17 mouse cellular contexts compared by ENCODE assay signal in genomic region chr7:98720731-98721130, GRCm38 (mm10). TPM values are rescaled to one million over a fixed set of nuclear protein-coding genes. Genes with fewer than 3 reads are reported as not detected.
A peak's percentile ranks its signal among the peaks of the same experiment; 100 is the strongest.
DNase-seq lines count a peak whose midpoint lies in the region; ATAC-seq lines count a peak whose summit lies in the region.
"Had no signal": no experiment of that assay in that cellular context is flagged by ENCODE, and none has a peak within 500 bp of the region (broad histone marks: within the 10 kb centered on the region; RNA-seq: fewer than 3 reads in every experiment).

No protein-coding gene starts in this region.

- H3K4me2 ChIP-seq in kidney, embryonic 15.5 days: no peak overlapping the region
- H3K4me2 ChIP-seq in midbrain, embryonic 16.5 days (ENCODE audit: low read length): no peak overlapping the region
- H3K4me2 ChIP-seq: forebrain, embryonic 15.5 days; heart, embryonic 12.5 days; hindbrain, embryonic 12.5 days had no signal

- H3K4me1 ChIP-seq in kidney, embryonic 15.5 days: peaks cover 40% of the 10 kb centered on the region
- no peaks in the 10 kb centered on the region for H3K4me1 ChIP-seq in midbrain, embryonic 16.5 days (ENCODE audit: control insufficient read depth, insufficient read depth, low read length)
- H3K4me1 ChIP-seq: hindbrain, embryonic 12.5 days had no signal

- WGBS in kidney, embryonic 15.5 days: 41% methylated on average over 3 of the region's 3 CpGs
- WGBS in midbrain, embryonic 16.5 days: 45% methylated on average over 3 of the region's 3 CpGs

- H3K27ac ChIP-seq in kidney, embryonic 15.5 days: 0 out of 2 replicates have a peak overlapping the region, but pooled peaks have one; percentile 54
- H3K27ac ChIP-seq in midbrain, embryonic 16.5 days (ENCODE audit: low read length): no peak overlapping the region
- H3K27ac ChIP-seq: forebrain, embryonic 15.5 days; hindbrain, embryonic 12.5 days had no signal

- intact Hi-C loops in left cerebral cortex, postnatal 10 days (cut with DNase I): no loop called here

- H3K4me3 ChIP-seq in kidney, embryonic 15.5 days (replicated peaks): no peak overlapping the region
- no peak overlapping the region for H3K4me3 ChIP-seq in midbrain, embryonic 16.5 days (ENCODE audit: low read depth, low read length)
- H3K4me3 ChIP-seq: forebrain, embryonic 15.5 days; heart, embryonic 12.5 days; hindbrain, embryonic 12.5 days had no signal

- no peak for DNase-seq in kidney, postnatal 4 days
- peak; percentile 16 for DNase-seq in testis, postnatal 10 days (ENCODE audit: low spot score)
- no peak for DNase-seq in testis, postnatal 14 days (ENCODE audit: low spot score)
- peak; percentile 56 for DNase-seq in forelimb bud, embryonic 11.5 days (ENCODE audit: low read depth, low spot score)
- no peak for DNase-seq in left cerebral cortex, postnatal 10 days (ENCODE audit: extremely low spot score in 1 of 2, low spot score in 2 of 2)
- DNase-seq: adrenal gland, postnatal 10 days; cerebellum, adult 18-20 months; cerebellum, adult 9-11 months; cerebellum, postnatal 36 days; gastrocnemius, postnatal 14 days had no signal

- H3K9me3 ChIP-seq in kidney, embryonic 15.5 days (replicated peaks): no peaks in the 10 kb centered on the region
- H3K9me3 ChIP-seq in midbrain, embryonic 16.5 days (replicated peaks; ENCODE audit: control insufficient read depth, low read length, poor library complexity, severe bottlenecking): no peaks in the 10 kb centered on the region
- H3K9me3 ChIP-seq: forebrain, embryonic 15.5 days; heart, embryonic 12.5 days; hindbrain, embryonic 12.5 days had no signal

- ATAC-seq in kidney, embryonic 15.5 days (replicated peaks; ENCODE audit: low FRiP score): no peak
- ATAC-seq in midbrain, embryonic 16.5 days: no peak
- ATAC-seq: forebrain, embryonic 15.5 days; hindbrain, embryonic 16.5 days; inflammation-experienced regulatory T-cells, adult 6 months had no signal

- H3K27me3 ChIP-seq in kidney, embryonic 15.5 days: peaks cover 2% of the 10 kb centered on the region; the same call in 1 of the 2 replicates
- no peaks in the 10 kb centered on the region for H3K27me3 ChIP-seq in midbrain, embryonic 16.5 days (ENCODE audit: control insufficient read depth, insufficient read depth, low read depth, low read length)
- H3K27me3 ChIP-seq: forebrain, embryonic 15.5 days; hindbrain, embryonic 12.5 days had no signal

- peaks cover 25% of the 10 kb centered on the region for H3K36me3 ChIP-seq in kidney, embryonic 15.5 days
- H3K36me3 ChIP-seq in midbrain, embryonic 16.5 days (ENCODE audit: control insufficient read depth, insufficient read depth, low read length): peaks cover 10% of the 10 kb centered on the region; the same call in 1 of the 2 replicates

- no peak overlapping the region for H3K9ac ChIP-seq in kidney, embryonic 15.5 days
- H3K9ac ChIP-seq in midbrain, embryonic 16.5 days (ENCODE audit: low read depth, low read length): no peak overlapping the region
- H3K9ac ChIP-seq: forebrain, embryonic 15.5 days; heart, embryonic 12.5 days; hindbrain, embryonic 12.5 days had no signal

RNA-seq across cellular contexts. Expression of gene Thap12, which starts 17.8 kb away (rescaled TPM):
- polyA plus RNA-seq in kidney, embryonic 15.5 days (2015; fragmentation: Nextera tagmentation; extraction: Ambion mirVana): 61.3 and 61.7 TPM in 2 replicates
- polyA plus RNA-seq in midbrain, embryonic 16.5 days (2015; fragmentation: Nextera tagmentation; extraction: Ambion mirVana): 43.5 and 47.5 TPM in 2 replicates
- total RNA-seq in left cerebral cortex, postnatal 10 days (2021): 10 to 100 TPM; 65.7 to 66.5 TPM

Comparison
In these comparisons a context has a peak if more than half of its experiments do, and no peak if none do; other contexts are left out.
1. DNase-seq: peak in testis, postnatal 10 days (single experiment) and forelimb bud, embryonic 11.5 days (single experiment); none in kidney, postnatal 4 days (0 of 2), testis, postnatal 14 days (single experiment) and left cerebral cortex, postnatal 10 days (0 of 2).